Mouse (Mus musculus): ENCODE data around the gene Cd209d.
"Not testable (repeated sequence)": the region's sequence is repeated elsewhere in the genome, so short reads cannot be mapped to it uniquely, and the experiment has no call there.

Cd209d gene

DNA sequence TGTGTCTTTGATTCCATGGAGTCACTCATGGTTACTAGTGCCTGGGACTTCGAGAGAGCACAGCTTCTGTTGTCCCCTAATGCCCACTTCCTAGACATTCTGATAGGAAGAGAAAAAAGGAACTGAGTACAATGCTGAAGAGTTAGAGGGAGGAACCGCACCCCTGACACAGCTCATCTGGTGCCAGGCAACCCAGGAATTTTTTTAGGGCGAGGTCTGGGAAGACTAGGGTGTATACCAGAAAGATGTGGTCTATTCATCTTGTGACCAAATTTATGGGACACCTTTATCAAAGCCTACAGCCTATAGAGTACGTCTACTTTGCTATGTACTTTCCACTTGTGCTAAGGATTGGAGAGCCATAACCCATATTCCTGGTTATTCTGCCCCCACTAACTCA, at the start of gene Cd209d:
TSS of gene Cd209d (minus strand) at position 101 of the 400 bp plus-strand sequence.
- DNase-seq, result no peak

DNA sequence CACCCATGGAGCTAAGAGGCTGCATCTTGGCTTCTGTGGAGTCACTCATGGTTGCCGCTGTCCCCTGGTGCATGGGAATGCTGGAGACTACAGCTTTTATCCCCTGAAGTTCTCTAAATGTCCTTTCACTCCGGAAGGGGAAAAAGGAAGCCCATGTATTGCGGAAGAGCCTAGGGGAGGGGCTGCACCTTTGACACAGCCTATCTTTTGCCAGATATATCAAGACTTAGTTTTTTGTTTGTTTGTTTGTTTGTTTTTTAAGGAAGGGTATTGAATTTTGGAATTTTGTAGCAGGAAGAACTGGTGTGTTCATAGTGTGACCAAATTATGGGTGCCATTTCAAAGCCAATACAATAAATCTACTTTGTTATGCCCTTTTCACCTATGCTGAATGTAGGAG, 48.4 kb upstream of the Cd209d start, which contains the start of gene Cd209b:
TSS of gene Cd209b (minus strand) at position 101 of the 400 bp plus-strand sequence.
- DNase-seq, result no peak

DNA sequence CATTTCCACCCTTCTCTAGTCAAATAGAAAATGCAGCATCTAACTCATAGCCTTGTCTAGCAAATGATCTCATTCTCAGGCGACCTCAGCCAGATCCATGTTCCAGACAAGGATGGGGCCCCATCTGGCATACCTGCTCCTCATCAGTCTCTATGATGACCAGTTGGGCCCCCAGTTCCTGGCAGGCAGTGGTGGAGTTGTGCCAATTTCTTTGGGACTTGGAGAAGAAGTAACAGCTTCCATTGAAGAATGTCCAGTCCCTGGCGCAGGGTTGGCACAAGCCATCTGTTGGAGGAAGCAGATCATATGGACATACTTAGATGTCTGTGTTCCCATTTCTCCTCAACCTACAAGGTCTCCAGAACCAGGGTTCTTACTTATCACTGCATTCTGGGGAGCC, 2.2 kb downstream of the Cd209d start:
- no peak for DNase-seq

DNA sequence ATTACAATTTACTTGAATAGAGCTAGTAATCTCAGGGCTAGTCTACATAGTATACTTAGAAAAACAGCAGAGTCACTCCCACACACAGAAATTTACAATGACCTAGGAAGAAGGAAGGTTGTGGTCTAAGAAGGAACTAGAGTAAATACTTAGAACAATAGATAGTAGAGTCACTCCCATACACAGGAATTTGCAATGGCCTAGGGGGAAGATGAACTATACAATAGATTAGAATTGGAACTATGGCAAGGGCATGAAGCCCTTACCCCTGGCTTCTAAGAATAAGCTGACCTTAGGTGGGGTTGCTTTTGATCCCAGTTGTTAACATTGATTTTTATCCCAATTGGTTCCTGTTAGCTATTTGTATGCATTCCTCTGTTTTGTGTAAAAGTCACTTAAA, 15.6 kb downstream of the Cd209d start:
- not testable (repeated sequence) for DNase-seq

DNA sequence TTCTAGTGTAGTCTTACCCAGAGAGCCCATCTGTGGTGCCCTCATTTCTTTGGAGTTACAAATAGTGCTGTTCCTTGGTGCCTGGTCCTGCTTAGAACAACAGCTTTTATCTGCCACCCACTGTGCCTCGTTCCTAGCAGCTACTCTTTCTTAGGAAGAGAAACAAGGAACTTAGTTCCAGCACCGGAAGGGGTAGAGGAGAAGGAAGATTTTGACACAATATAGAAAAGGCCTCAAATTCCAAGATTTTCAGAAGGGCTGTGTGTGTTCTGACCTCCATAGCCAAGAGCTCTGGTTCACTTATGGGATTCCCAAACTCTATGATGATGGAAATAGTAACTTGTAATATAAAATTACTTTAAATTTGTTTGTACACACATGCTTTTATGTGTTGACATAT, 24.1 kb downstream of the Cd209d start, which contains the start of gene Cd209e:
TSS of gene Cd209e (minus strand) at position 101 of the 400 bp plus-strand sequence.
- DNase-seq, result no peak

Measured in thymus, adult 18-20 months (tissue).